Mouse (Mus musculus): Measurements from ENCODE around the gene a.
A peak's percentile ranks its signal among the peaks of the same experiment; 100 is the strongest.
"Not testable (repeated sequence)": the region's sequence is repeated elsewhere in the genome, so short reads cannot be mapped to it uniquely, and the experiment has no call there.

The a gene

DNA sequence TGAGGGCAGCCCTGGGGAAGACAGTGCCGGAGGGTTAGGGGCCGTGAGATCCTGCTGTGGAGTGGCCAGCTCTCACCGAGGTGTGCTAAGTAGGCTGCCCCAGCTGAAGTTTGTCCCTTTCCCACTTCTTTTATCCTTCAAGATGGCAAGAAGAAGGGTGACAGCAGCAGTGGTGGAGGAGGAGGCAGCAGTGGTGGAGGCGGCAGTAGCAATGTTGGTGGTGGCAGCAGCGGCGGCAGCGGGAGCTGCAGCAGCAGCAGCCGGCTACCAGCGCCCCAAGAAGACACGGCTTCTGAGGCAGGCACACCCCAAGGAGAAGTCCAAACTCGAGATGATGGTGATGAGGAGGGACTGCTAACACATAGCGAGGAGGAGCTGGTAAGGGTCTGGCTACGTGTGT, 72.5 kb downstream of the a start:
- no peak for DNase-seq

DNA sequence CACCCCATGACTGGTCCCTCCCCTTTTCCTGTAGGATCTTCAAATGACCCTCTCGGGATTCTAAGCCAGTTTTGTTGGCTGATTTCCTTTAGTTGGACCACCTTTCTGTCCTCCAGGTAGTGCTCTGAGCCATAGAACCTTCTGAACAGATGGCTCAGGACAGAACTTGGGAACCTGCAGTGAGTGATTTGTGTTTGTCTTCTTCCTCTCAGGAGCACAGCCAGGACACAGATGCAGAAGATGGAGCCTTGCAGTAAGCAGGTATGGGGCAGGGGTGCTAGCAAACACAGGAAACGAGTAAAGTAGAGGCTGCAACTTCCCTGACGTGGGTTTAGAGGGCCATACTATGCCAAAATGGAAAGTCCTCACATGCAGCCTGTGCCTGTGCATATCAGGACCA, 74.5 kb downstream of the a start:
- DNase-seq, result no peak

DNA sequence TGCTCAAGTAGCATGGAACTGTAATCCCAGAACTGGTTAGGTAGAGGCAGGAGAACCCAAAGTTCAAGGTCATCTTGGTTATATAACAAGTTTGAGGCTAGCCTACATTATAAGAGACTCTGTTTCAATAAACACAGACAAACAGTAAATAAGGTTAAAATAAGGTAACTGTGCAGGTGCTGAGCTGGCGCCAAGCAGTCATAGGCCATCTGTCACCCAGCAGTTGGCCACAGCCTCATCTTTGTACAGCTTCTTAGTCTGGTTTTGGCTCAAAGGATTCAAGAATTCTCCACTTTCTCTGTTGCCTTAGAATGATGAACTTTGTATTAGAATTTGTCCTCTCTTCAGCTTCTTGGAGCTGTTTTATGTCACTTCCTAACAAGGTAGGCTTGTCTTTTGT, 76.9 kb downstream of the a start:
- DNase-seq, result no peak

DNA sequence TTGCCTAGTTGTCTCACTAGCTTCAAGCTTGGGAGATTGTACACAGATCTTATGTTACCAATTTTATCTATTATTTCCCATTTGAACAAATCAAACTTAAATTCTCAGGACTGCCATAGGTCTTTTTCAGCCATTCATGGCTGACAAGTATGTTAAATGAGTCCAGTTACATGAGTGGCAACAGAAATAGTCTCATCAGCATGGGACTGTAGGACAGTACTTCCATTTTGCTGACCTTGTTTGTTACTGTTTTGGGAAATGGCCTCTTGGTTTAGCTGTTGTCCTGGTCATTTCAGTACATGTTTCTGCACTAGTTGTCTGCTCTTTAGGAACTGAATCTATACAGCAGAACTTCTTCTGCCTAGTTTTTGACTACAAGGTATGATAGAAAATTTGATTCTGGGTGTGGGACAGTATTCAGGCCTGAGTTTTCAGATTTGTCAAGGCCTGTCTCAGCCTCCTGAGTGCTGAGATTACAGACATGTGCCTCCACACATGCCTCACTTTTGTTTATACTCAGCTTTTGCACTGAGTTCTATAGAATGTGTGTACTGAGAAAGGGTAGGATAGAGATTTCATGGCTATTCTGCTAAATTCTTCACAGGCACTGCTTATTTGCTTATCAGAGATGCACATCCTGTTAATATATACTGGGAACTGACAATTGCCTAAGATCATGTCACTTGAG, 78.9 kb downstream of the a start:
- no peak for DNase-seq

GRCm38 (mm10) chr2:154876621-154877020, 85.4 kb downstream of the a start:
- no peak for DNase-seq

GRCm38 (mm10) chr2:154891585-154891984, 100.4 kb downstream of the a start:
- DNase-seq, result no peak

DNA sequence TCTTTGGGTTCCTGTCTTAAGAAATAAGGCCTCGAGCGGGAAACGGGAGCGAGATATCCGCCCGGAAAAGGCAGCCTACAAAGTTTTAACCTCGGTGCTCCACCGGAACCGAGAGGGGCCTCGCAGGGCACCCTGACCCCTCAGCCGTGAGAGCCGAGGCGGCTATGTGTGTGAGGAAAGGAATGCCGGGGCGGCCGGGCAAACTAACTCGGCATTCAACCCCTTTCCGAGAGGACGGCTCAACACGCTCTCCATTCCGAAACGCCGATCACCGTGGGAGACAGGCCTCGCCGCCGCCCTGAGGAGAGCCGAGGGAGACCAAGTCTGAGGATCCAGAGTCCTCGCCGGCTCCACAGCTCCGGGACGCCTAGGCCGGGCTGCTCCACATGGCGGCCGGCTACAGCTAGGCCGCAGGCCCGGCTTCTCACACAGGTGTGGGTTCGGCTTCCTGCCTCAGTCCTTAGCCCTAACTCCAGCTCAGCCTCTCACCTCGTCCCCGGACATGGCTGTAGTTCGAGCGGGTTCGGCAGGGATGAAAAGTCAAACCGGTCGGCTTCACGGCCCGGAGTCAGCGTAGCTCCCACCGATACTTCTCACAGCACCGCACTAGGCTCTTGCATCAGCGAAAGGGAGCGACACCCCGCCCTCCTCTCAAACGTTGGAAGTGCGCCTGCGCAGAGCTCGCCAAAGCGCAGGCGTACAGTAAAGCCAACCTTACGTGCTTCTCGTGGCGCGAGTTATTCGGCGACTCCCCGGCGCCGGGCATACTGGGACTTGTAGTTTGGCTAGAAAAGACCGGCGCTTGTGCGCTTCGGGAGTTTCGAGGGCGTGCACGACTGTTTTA, 101.2 kb downstream of the a start, which contains the start of gene Eif2s2:
Gene Eif2s2 (minus strand): TSS at position 735 of the 844 bp plus-strand sequence.
- DNase-seq, result peak; percentile 92 to 94

DNA sequence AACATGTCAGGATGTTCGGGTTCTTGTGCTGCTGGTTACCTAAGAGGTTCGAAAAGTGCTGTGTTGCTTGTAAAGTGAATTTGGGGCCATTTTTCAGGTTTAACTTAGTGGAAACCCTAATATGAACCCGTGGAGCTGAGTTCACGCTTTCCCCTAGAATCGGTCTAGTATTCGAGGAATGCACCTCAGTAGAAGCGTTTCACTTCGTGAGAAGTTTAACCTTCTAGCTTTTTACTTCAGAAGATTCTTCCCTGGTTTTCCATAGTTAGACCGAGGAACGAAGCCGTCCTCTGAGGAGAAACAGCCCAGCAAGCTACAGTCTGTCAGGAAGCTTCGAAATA, 101.8 kb downstream of the a start:
- no peak for DNase-seq

DNA sequence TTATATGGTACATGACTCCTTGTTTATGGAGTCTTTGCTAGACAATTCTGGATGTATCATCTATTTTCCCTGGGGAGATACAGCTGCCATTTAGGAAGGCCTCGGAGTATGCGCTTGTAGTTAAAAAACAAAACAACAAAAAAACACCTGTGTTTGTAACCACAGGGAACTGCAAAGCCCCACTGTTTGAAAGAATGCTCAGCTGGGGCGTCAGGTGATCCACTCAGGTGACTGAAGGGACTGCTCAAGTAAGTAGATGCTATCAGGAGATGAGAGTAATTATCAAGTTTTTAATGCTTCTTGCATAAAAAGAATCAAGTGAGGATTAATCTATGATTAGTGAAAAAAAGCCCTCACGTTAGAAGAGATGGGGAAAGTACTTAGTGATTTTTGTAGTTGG, 102.3 kb downstream of the a start:
- no peak for DNase-seq

- DNase-seq, result not testable (repeated sequence)
Measured at GRCm38 (mm10) chr2:154899004-154899403, 107.8 kb downstream of the a start.

GRCm38 (mm10) chr2:154899412-154899811, 108.2 kb downstream of the a start:
- not testable (repeated sequence) for DNase-seq

GRCm38 (mm10) chr2:154902111-154902510, 110.9 kb downstream of the a start:
- no peak for DNase-seq

DNA sequence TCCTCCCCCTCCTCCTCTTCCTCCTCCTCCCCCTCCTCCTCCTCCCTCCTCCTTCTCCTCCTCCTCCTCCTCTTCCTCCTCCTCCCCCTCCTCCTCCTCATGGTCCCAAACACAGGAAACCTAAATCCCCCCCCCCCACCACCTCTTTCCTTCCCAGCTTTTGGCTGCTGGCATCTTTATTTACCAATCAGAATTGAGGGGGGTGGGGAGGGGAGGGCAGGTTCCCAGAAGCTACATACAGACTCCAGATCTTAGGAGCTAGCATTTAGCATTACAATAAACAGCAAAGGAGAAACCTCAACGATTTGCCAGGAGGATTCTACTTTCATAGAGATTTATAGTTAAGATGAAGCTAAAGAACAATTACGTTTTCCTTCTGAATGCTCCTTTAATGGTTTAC, 114.6 kb downstream of the a start:
- DNase-seq, result no peak

GRCm38 (mm10) chr2:154908223-154908622, 117.0 kb downstream of the a start:
- DNase-seq, result peak in 1 of 2 experiments; percentile 7

GRCm38 (mm10) chr2:154909789-154910188, 118.6 kb downstream of the a start:
- DNase-seq, result peak; percentile 32 to 36

DNA sequence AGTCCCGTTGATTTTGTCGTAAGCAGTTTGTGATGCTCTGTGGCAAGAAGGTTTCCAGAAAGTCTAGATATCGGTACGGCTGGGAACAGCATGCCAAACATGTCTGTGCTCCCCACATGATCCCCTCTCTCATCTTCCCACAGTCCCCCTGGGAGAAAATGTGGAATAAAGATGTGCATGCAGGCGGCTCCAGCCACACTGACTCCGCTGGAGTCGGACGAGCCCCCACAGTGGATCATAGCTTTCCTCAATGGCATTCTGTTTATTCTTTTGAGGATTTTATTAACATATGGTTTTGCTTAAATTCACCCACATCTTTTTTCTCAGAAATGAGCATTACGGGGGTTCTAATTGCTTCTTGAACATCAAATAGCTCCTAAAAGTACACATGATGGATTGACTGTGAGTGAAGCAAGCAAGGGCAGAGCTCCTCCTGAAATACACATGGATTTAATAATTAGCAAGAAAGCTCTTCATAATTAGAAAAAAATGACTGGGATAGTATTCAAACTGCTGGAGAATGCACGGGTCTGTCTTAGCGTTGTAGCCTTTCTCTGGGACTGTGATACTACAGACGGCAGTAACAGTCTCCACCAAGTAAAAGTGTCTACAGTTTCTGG, 124.8 kb downstream of the a start:
- no peak for DNase-seq

DNA sequence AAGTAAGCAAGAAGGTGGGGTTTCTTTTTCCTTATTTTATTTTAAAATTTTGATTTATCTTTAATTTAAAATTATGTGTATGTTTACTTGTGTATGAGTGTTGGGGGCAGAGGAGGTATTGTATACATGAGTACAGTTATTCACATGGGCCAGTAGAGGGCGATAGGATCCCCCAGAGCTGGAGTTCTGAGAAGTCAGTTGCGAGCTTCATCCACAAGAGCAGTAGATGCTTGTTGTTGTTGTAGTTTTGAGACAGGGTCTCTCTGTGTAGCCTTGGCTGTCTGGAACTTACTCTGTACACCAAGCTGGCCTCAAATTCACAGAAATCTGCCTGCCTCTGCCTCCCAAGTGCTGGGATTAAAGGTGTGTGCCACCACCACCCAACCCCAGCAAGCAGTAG, 125.3 kb downstream of the a start:
- DNase-seq, result peak; percentile 27 to 38

DNA sequence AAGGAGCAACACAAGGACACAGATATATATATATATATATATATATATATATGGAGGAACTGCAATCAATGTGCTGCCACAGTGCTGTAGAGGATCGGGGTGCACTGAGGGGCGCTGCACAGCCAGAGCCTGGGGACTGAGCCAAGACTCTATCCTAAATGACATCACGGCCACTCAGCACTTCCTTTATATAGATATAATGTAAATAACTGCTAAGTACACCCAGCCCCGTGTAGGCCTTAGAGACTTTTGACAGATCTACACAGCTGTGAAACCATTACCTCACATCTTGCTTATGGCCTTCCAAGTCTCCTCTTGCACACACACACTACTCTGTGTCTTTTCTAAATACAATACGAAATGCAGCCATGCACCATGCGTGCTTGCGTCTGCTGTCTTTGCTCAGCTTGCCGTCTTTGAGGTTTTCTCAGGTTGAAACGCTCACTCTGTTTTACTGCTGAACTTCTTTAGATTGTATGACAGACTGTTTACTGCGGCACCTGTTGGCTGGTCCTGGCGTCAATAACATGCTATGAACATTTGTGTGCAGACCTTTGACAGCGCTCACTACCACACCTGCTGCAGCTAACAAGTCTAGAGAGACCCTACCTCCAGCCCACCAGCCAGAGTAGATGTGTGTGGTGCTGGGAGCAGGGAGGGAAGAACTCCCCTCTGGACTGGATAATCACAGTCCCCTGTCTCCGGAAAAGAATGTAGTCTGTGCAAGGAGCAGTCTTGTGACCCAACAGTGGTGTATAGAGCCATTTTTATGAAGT, 126.9 kb downstream of the a start:
- DNase-seq, result no peak

DNA sequence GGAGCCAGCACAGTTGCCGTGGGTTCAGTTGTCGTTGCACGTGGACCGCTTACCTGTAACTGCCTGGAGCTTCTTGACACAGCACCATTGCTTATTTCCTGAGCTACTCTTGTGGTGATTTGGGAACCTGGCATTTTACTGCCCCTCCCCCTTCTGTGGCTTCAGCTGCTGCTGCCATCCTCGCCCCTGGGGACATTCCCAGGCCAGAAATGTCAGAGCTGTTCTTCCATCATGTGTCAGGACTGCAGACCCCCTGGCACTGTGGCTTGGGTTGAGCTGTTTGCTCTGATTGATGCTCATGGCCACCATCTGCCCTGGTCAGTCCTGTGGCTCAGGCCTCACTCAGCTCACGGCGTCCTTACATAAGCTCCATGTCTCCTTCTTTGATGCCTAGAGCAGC, 129.7 kb downstream of the a start:
- DNase-seq, result no peak

DNA sequence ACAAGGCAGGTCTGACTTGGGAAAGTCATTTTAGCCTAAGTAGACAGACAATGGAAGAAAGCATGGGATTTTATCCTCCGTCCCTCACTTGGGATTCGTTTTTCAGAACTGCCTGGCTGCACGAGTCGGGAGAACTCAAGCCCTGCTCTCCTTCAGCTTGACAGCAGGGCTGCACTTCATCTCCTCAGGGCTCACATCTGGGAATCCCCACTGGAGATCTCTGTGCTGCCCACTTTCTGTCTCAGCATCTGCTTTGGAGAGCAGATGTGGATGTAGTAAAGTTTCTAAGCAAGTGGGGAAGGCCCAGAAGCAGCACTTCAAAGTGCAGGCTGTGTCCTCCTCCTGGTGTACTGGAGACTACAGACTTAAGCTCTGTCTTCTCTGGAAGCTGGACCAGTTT, 130.9 kb downstream of the a start:
- DNase-seq, result not testable (repeated sequence)

DNA sequence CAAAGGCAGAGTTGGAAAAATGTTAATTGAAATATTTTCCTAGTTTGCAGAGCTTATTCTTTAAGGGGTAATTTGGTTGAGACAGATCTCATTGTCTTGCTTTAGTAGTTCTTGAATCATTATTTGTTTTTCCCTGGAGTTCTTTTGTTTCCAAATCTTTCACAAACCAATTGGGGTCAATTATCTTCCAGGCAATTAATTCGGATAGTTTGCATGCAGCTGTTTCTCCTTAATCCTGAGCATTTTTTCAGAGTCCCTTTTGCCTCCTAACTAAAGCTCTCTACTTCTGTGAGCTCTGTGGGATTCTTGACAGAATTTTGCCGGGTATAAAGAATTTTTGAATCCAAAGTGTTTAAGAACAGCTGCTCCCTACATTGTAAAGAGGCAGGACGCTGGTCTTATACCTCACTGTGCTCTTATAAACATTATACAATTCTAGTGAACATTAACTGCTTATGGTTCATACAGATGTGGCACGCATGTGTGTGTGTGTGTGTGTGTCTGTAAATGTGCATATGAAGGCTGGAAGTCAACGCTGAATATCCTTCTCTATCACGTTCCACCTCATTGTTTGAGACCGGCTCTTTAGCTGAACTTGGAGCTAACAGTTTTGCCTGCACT, 134.3 kb downstream of the a start:
- no peak for DNase-seq

GRCm38 (mm10) chr2:154926843-154927242, 135.6 kb downstream of the a start:
- DNase-seq, result no peak

- no peak for DNase-seq
Measured at GRCm38 (mm10) chr2:154928298-154928697, 137.1 kb downstream of the a start.
